Comparison of ENCODE assay signal across 8 mouse cellular contexts in genomic region chr13:30973501-30974246, GRCm38 (mm10). TPM values are rescaled to one million over a fixed set of nuclear protein-coding genes. Genes with fewer than 3 reads are reported as not detected.
A peak's percentile ranks its signal among the peaks of the same experiment; 100 is the strongest.
DNase-seq lines count a peak whose midpoint lies in the region; ATAC-seq and TF ChIP-seq lines count a peak whose summit lies in the region.

TSS of gene Exoc2 (minus strand) at chr13:30974093.
TSS of gene Gm5447 (plus strand) at chr13:30974204.

- H3K4me3 ChIP-seq in G1E (ENCODE audit: low read depth, low read length), result peak within 1 kb of the TSS; percentile 94
- peak within 1 kb of the TSS; percentile 80 for H3K4me3 ChIP-seq in forebrain, embryonic 14.5 days (ENCODE audit: low read depth, low read length)
- peak within 1 kb of the TSS; percentile 69 for H3K4me3 ChIP-seq in lung, adult 2 months (replicated peaks; ENCODE audit: extremely low read depth, low read depth, low read length)
- H3K4me3 ChIP-seq in neural tube, embryonic 15.5 days (replicated peaks), result peak within 1 kb of the TSS; percentile 93

- H3K4me2 ChIP-seq in forebrain, embryonic 14.5 days (ENCODE audit: low read length), result peak within 1 kb of the TSS; percentile 54
- peak within 1 kb of the TSS; percentile 66 for H3K4me2 ChIP-seq in neural tube, embryonic 15.5 days

- H3K27ac ChIP-seq in forebrain, embryonic 14.5 days (ENCODE audit: low read depth, low read length), result peak within 1 kb of the TSS; percentile 78
- H3K27ac ChIP-seq in neural tube, embryonic 15.5 days (replicated peaks), result peak within 1 kb of the TSS; percentile 88

- H3K36me3 ChIP-seq in G1E (replicated peaks), result peaks cover 11% of the 10 kb centered on the region
- no peaks in the 10 kb centered on the region for H3K36me3 ChIP-seq in forebrain, embryonic 14.5 days (ENCODE audit: control insufficient read depth, insufficient read depth, low read length)
- no peaks in the 10 kb centered on the region for H3K36me3 ChIP-seq in neural tube, embryonic 15.5 days

- H3K9ac ChIP-seq in forebrain, embryonic 14.5 days (ENCODE audit: low read length), result peak within 1 kb of the TSS; percentile 90
- H3K9ac ChIP-seq in neural tube, embryonic 15.5 days (replicated peaks), result peak within 1 kb of the TSS; percentile 83

- WGBS in forebrain, embryonic 14.5 days, result under 1% methylated on average over 54 of the region's 54 CpGs
- WGBS in lung, adult 2 months, result under 1% methylated on average over 54 of the region's 54 CpGs
- WGBS in neural tube, embryonic 15.5 days, result under 1% methylated on average over 54 of the region's 54 CpGs

- TF ChIP-seq POLR2A in lung, adult 2 months (IDR thresholded peaks at IDR 0.05; ENCODE audit: borderline replicate concordance, extremely low read depth, low read depth, low read length), result 0 out of 2 replicates have a peak, but pooled peaks have one; percentile 34

- ATAC-seq in G1E (ENCODE audit: extremely low read depth, insufficient number of reproducible peaks, low FRiP score, poor library complexity, severe bottlenecking), result peak; percentile 52; the same call in 1 of the 2 replicates
- ATAC-seq in forebrain, embryonic 14.5 days, result peak; percentile 98
- ATAC-seq in neural tube, embryonic 15.5 days (ENCODE audit: low FRiP score), result peak; percentile 99

- H3K27me3 ChIP-seq in G1E (ENCODE audit: insufficient read depth, low read length), result peaks cover 11% of the 10 kb centered on the region; the same call in 1 of the 2 replicates
- no peaks in the 10 kb centered on the region for H3K27me3 ChIP-seq in forebrain, embryonic 14.5 days (replicated peaks; ENCODE audit: control insufficient read depth, insufficient read depth, low read length)
- no peaks in the 10 kb centered on the region for H3K27me3 ChIP-seq in neural tube, embryonic 15.5 days (replicated peaks)

- no peaks in the 10 kb centered on the region for H3K9me3 ChIP-seq in G1E (replicated peaks)
- H3K9me3 ChIP-seq in forebrain, embryonic 14.5 days (replicated peaks; ENCODE audit: control insufficient read depth, low read length), result no peaks in the 10 kb centered on the region
- H3K9me3 ChIP-seq in neural tube, embryonic 15.5 days (replicated peaks), result no peaks in the 10 kb centered on the region

- H3K4me1 ChIP-seq in G1E (ENCODE audit: insufficient read depth, low read depth, low read length), result peaks cover 28% of the 10 kb centered on the region
- peaks cover 6% of the 10 kb centered on the region; the same call in 1 of the 2 replicates for H3K4me1 ChIP-seq in forebrain, embryonic 14.5 days (ENCODE audit: control insufficient read depth, insufficient read depth, low read length)
- peaks cover 2% of the 10 kb centered on the region for H3K4me1 ChIP-seq in lung, adult 2 months (ENCODE audit: control insufficient read depth, insufficient read depth, low read length)
- H3K4me1 ChIP-seq in neural tube, embryonic 15.5 days, result peaks cover 13% of the 10 kb centered on the region

- DNase-seq in G1E (ENCODE audit: low spot score), result peak; percentile 60
- peak; percentile 81 for DNase-seq in cerebellum, adult 11-12 months
- DNase-seq in forebrain, embryonic 14.5 days (ENCODE audit: low spot score), result peak; percentile 90
- peak; percentile 89 for DNase-seq in heart, postnatal 14 days
- peak; percentile 77 to 83 for DNase-seq in layer of hippocampus, adult 18-20 months (ENCODE audit: low spot score in 2 of 2)
- peak; percentile 79 for DNase-seq in lung, adult 2 months
- peak; percentile 87 for DNase-seq in testis, postnatal 10 days (ENCODE audit: low spot score)

- TF ChIP-seq CTCF in G1E (IDR thresholded peaks at IDR 0.05; ENCODE audit: low read depth, low read length), result no peak
- TF ChIP-seq CTCF in lung, adult 2 months (IDR thresholded peaks at IDR 0.05; ENCODE audit: insufficient read depth, low read length), result no peak

- intact Hi-C loops in heart, postnatal 14 days (cut with DNase I), result loop anchor here (10.0 kb wide), 1 partner anchor 319 kb away; the partner anchor contains the start of gene Dusp22

RNA-seq across cellular contexts. Expression of gene Exoc2, which starts in this region (rescaled TPM):
- total RNA-seq in G1E (2014; fragmentation: Nextera tagmentation) (46.6 and 55.0 TPM in 2 replicates), G1E (2017) (42.7 and 44.7 TPM in 2 replicates)
- 5.1 and 6.9 TPM in 2 replicates for polyA plus RNA-seq in G1E (2012)
- polyA plus RNA-seq in forebrain, embryonic 14.5 days (2014; fragmentation: Nextera tagmentation; extraction: Ambion mirVana), result 54.6 and 63.5 TPM in 2 replicates
- total RNA-seq in heart, postnatal 14 days (2021), result 10 to 100 TPM; 16.4 to 17.3 TPM
- total RNA-seq in layer of hippocampus, adult 18-20 months (2021), result 10 to 100 TPM; 34.7 to 37.3 TPM
- polyA plus RNA-seq in lung, adult 2 months (2012; rRNA removed), result 9.8 and 12.4 TPM in 2 replicates
- polyA plus RNA-seq in neural tube, embryonic 15.5 days (2015; fragmentation: Nextera tagmentation; extraction: Ambion mirVana), result 42.2 and 44.5 TPM in 2 replicates

RNA-seq across cellular contexts. Expression of gene Gm5447, which starts in this region (rescaled TPM):
- total RNA-seq in G1E (2014; fragmentation: Nextera tagmentation) (not detected in 2 replicates), G1E (2017) (0.12 and 0.27 TPM in 2 replicates)
- not detected in 2 replicates for polyA plus RNA-seq in G1E (2012)
- polyA plus RNA-seq in forebrain, embryonic 14.5 days (2014; fragmentation: Nextera tagmentation; extraction: Ambion mirVana), result not detected in 2 replicates
- total RNA-seq in heart, postnatal 14 days (2021), result not detected
- not detected for total RNA-seq in layer of hippocampus, adult 18-20 months (2021)
- polyA plus RNA-seq in lung, adult 2 months (2012; rRNA removed), result not detected in 2 replicates
- polyA plus RNA-seq in neural tube, embryonic 15.5 days (2015; fragmentation: Nextera tagmentation; extraction: Ambion mirVana), result 0.13 TPM in 1 of 2 replicates, not detected in the other

Comparison
In these comparisons a context has a peak if more than half of its experiments do, and no peak if none do; other contexts are left out.
1. Peak in every context shown above with its lines: DNase-seq, ATAC-seq, H3K4me3 ChIP-seq and H3K27ac ChIP-seq.